Mouse (Mus musculus) spleen, postnatal 36 days (tissue): ENCODE results near the gene Rspo3.

Experiments used
- DNase-seq, 2 experiments: peaks; one replicate each; pipeline ENCODE4 v3.0.0; 2022; ENCODE audit warnings: low spot score in 2 of 2, mixed read lengths in 1 of 2

The Rspo3 gene

DNA sequence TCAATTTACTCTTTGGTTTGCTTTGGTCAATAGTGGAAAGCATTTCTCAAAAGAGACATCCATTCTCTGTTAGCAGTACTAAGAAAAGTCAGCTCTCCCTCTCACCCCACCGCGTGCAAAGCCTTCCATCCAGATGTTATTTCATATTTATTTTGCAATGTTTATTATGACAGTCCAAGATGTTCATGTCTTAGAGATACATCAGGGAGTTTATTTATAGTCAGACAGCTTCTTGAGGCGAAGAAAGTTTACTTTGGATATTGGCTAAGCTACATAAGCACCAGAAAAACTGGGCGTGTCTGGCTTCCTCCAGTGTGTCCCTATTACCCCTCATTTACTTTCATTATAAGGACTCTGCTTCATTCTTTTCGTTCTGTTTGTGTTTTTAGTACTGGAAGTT lies 94.4 kb downstream of the Rspo3 start:
- DNase-seq, result no peak

DNA sequence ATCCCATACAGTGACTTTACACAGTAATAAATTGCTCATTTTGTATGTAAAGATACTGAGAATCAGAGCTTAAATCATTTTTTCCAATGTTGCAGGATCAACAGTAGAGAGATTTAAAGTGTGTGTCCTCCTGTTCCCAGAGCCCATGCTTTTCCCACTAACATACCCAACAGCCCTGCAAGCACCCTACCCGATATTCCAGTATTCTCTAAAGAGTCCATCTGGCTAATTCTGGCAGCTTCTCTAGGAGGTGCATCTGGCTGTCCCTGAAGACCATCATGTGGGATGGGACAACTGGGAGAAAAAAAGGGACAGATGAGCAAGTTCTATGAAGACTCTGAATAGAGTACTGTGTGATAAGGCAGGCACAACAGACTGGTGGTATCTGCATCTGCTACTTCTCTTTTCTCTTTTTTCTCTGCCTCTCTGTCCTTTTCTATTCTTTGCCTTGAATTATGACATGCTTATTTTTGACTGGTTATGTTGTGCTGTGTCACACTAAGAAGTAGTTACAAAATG lies 102.7 kb downstream of the Rspo3 start:
- DNase-seq, result no peak

DNA sequence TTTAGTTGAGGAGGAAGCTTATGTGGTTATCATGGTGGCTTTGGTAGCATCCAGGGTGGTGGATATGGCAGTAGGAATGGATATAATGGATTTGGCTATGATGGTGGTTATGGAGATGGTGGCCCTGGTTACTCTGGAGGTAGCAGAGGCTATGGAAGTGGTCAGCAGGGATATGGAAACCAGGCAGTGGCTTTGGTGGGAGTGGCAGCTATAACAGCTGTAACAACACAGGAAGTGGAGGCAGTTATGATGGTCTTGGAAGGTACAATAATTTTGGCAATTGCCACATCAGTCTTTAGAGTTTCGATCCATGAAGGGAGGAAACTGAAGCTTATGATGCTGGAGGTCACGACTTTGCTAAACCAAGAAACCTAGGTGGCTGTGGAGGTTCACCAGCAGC lies 109.0 kb downstream of the Rspo3 start:
- no peak for DNase-seq

DNA sequence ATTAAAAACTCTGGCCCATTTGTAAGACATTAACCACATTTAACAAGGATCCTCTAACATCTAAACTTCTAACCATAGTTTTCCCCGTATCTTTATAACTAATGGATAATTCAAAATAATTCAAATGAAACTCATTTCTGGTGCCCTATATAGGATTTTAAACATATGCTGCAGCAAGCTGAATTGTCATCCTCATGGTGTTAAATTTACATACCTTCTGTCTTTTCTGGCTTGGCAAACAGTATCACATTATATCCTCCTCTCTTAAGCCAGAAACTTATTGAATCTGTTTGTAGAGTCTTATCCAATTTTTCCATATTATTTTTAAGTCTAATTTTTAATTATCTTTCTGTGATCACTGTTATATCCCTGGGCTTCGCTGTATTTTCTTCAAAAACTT lies 111.1 kb downstream of the Rspo3 start:
- DNase-seq, result no peak

DNA sequence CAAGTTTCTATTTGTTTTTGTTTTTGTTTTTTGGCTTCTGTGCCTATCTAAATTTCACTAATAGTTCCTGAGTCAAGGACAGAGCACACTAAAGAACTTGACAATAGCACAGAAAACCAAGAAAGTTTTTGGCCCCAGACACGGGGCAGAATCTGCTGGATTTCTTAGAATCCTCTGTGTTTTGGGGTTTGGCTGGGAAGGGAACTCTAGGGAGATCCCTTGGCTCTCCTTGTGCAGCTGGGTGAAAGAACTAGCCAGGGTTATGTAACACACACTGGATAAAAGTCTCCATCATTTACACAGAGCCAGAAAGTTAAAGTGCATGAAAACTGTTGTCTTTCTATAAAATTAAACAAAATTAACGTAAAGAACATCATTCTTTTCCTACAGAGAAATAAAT lies 121.3 kb downstream of the Rspo3 start:
- no peak for DNase-seq

DNA sequence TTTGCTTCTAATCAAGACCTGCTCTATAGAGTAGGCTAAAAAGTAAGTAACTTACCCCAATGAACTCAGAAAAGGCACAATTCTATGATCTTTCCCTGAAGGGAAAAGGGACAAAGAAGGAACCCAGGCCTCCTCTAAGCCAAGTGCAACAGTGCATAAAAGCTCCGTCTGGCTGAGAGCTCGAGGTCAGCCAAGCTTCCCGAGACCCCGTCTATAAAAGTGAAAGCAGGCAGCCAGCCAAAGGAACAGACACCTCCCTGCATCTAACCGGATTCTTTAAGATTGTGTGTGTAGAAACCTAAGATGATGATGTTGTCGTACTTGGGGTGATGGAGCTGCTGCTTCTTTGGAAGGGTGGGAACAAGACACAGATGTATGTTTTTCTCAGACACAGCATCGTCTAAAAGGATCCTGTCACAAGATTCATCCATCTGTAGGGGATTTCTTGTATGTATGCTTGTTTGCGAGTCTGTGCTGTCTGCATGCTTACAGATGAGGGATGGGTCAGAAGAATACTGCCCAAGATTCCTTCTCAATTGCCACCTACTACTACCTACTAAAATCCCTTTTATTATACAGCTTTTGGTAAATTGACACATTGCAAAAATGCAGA lies 132.9 kb downstream of the Rspo3 start:
- DNase-seq, result no peak
